Mouse (Mus musculus) embryonic fibroblast, embryonic 13.5 days (primary cell): ENCODE results near the gene Letmd1.

Experiments
- CTCF ChIP-seq: IDR thresholded peaks from 2 replicates; pipeline ENCODE4 v1.5.1; 2011; ENCODE audit warnings: mild to moderate bottlenecking, control low read depth, low read length, moderate library complexity, borderline replicate concordance; ENCODE audit not compliant: insufficient read depth
- POLR2A ChIP-seq: IDR thresholded peaks from 2 replicates; pipeline ENCODE4 v1.6.1; 2011; ENCODE audit warnings: low read depth, mild to moderate bottlenecking, control low read depth, low read length, moderate library complexity

GRCm38 (mm10) chr15:100463712-100464111, 5.1 kb upstream of the Letmd1 start:
- TF ChIP-seq CTCF = peak; percentile 16; the same call in 1 of the 2 replicates
- no peak for TF ChIP-seq POLR2A
